Mouse (Mus musculus) MEL (cell line): ENCODE measurements around the gene Slc30a9. TPM values are rescaled to one million over a fixed set of nuclear protein-coding genes. Genes with fewer than 3 reads are reported as not detected.

Experiments used
- DNase-seq: peaks from one replicate; pipeline ENCODE4 v3.0.0; 2011; ENCODE audit warnings: low read depth, low spot score
- H3K27ac ChIP-seq: 2 replicates; pipeline ENCODE4 v1.5.1; 2012; ENCODE audit warnings: low read depth, mild to moderate bottlenecking, control low read depth, low read length, moderate library complexity; ENCODE audit not compliant: control insufficient read depth
- H3K27me3 ChIP-seq, 2 experiments: fragments of 150-350 bp in 1 of 2; sonication (generic) in 1 of 2; 2 replicates each; pipeline ENCODE4 v1.6.1; 2012; ENCODE audit warnings: low read length in 2 of 2, mild to moderate bottlenecking in 2 of 2, improper control_type of control experiment in 1 of 2, moderate library complexity in 1 of 2; ENCODE audit not compliant: insufficient read depth in 2 of 2, control insufficient read depth in 1 of 2
- H3K36me3 ChIP-seq, 2 experiments: 2 replicates each; pipeline ENCODE4 v1.6.1; 2012 to 2014; ENCODE audit warnings: low read length in 2 of 2, improper control_type of control experiment in 1 of 2, inconsistent platforms in 1 of 2, mild to moderate bottlenecking in 1 of 2; ENCODE audit not compliant: insufficient read depth in 2 of 2, control insufficient read depth in 1 of 2
- H3K4me1 ChIP-seq, 2 experiments: fragments of 150-350 bp in 1 of 2; sonication (generic) in 1 of 2; 2 replicates each; pipeline ENCODE4 v1.6.1; 2012; ENCODE audit warnings: low read length in 2 of 2, improper control_type of control experiment in 1 of 2, mild to moderate bottlenecking in 1 of 2; ENCODE audit not compliant: insufficient read depth in 2 of 2, control insufficient read depth in 1 of 2
- H3K4me3 ChIP-seq, 2 experiments: fragments of 150-350 bp in 1 of 2; sonication (generic) in 1 of 2; 2 replicates each; pipeline ENCODE4 v1.5.1; 2012; ENCODE audit warnings: low read depth in 2 of 2, low read length in 2 of 2, mild to moderate bottlenecking in 2 of 2, moderate library complexity in 2 of 2, control low read depth in 1 of 2, improper control_type of control experiment in 1 of 2; ENCODE audit not compliant: control insufficient read depth in 1 of 2, insufficient read depth in 1 of 2
- H3K79me2 ChIP-seq: 2 replicates; pipeline ENCODE4 v1.6.1; 2012; ENCODE audit warnings: mild to moderate bottlenecking, low read length, moderate library complexity; ENCODE audit not compliant: control insufficient read depth, poor library complexity, insufficient read depth
- H3K9ac ChIP-seq: 2 replicates; pipeline ENCODE4 v1.6.1; 2012; ENCODE audit warnings: low read depth, mild to moderate bottlenecking, control low read depth, low read length, moderate library complexity; ENCODE audit not compliant: control insufficient read depth, poor library complexity, severe bottlenecking
- H3K9me3 ChIP-seq: fragments of 150-350 bp; sonication (generic); replicated peaks from 2 replicates; pipeline ENCODE4 v1.6.1; 2012; ENCODE audit warnings: mild to moderate bottlenecking, low read length, improper control_type of control experiment, moderate library complexity; ENCODE audit not compliant: insufficient read depth
- BHLHE40 ChIP-seq: IDR thresholded peaks from 2 replicates; pipeline ENCODE4 v1.6.1; 2012; ENCODE audit warnings: low read depth, mild to moderate bottlenecking, inconsistent platforms, low read length, improper control_type of control experiment, borderline replicate concordance
- CHD1 ChIP-seq: IDR thresholded peaks from 2 replicates; pipeline ENCODE4 v1.6.1; 2012; ENCODE audit warnings: low read depth, mild to moderate bottlenecking, inconsistent platforms, low read length, improper control_type of control experiment
- CTCF ChIP-seq, 3 experiments: IDR thresholded peaks in 2 of 3; conservative IDR thresholded peaks in 1 of 3; 2 replicates each; pipeline ENCODE4 v1.5.1; 2011 to 2012; ENCODE audit warnings: low read length in 3 of 3, low read depth in 2 of 3, mild to moderate bottlenecking in 2 of 3, improper control_type of control experiment in 1 of 3, inconsistent platforms in 1 of 3, mixed read lengths in 1 of 3, moderate library complexity in 1 of 3; ENCODE audit not compliant: control insufficient read depth in 1 of 3, insufficient read depth in 1 of 3, poor library complexity in 1 of 3, severe bottlenecking in 1 of 3
- ELF1 ChIP-seq: IDR thresholded peaks from 2 replicates; pipeline ENCODE4 v1.6.1; 2014; ENCODE audit warnings: low read depth, mild to moderate bottlenecking, inconsistent platforms, low read length, improper control_type of control experiment, moderate library complexity
- ETS1 ChIP-seq: IDR thresholded peaks from 2 replicates; pipeline ENCODE4 v1.6.1; 2012; ENCODE audit warnings: low read depth, mild to moderate bottlenecking, inconsistent platforms, low read length, improper control_type of control experiment, moderate library complexity
- GABPA ChIP-seq: IDR thresholded peaks from 2 replicates; pipeline ENCODE4 v1.6.1; 2012; ENCODE audit warnings: low read depth, mild to moderate bottlenecking, inconsistent platforms, low read length, improper control_type of control experiment, moderate library complexity
- HCFC1 ChIP-seq: IDR thresholded peaks from 2 replicates; pipeline ENCODE4 v1.6.1; 2012; ENCODE audit warnings: low read depth, mild to moderate bottlenecking, inconsistent platforms, low read length, improper control_type of control experiment, moderate library complexity
- KAT2A ChIP-seq: conservative IDR thresholded peaks from 2 replicates; pipeline ENCODE4 v1.6.1; 2012; ENCODE audit warnings: low read depth, low read length, improper control_type of control experiment, inconsistent platforms
- MAX ChIP-seq: IDR thresholded peaks from 2 replicates; pipeline ENCODE4 v1.6.1; 2011; ENCODE audit warnings: low read length, improper control_type of control experiment
- MAZ ChIP-seq: IDR thresholded peaks from 2 replicates; pipeline ENCODE4 v1.6.1; 2012; ENCODE audit warnings: low read depth, mild to moderate bottlenecking, inconsistent platforms, low read length, improper control_type of control experiment
- MYB ChIP-seq: IDR thresholded peaks from 2 replicates; pipeline ENCODE4 v1.6.1; 2011; ENCODE audit warnings: mild to moderate bottlenecking, low read depth, low read length, improper control_type of control experiment
- MYC ChIP-seq: IDR thresholded peaks from 2 replicates; pipeline ENCODE4 v1.6.1; 2011; ENCODE audit warnings: low read depth, mild to moderate bottlenecking, low read length, improper control_type of control experiment, moderate library complexity
- NELFE ChIP-seq: IDR thresholded peaks from 2 replicates; pipeline ENCODE4 v1.6.1; 2011; ENCODE audit warnings: low read depth, low read length, improper control_type of control experiment
- NRF1 ChIP-seq: IDR thresholded peaks from 2 replicates; pipeline ENCODE4 v1.6.1; 2014; ENCODE audit warnings: low read depth, mild to moderate bottlenecking, inconsistent platforms, low read length, improper control_type of control experiment, moderate library complexity; ENCODE audit not compliant: poor library complexity, insufficient read depth, severe bottlenecking
- POLR2A ChIP-seq, 2 experiments: IDR thresholded peaks; 2 replicates each; pipeline ENCODE4 v1.6.1; 2011 to 2012; ENCODE audit warnings: low read length in 2 of 2, mild to moderate bottlenecking in 2 of 2, control low read depth in 1 of 2, improper control_type of control experiment in 1 of 2, low read depth in 1 of 2, moderate library complexity in 1 of 2; ENCODE audit not compliant: control insufficient read depth in 1 of 2, insufficient read depth in 1 of 2, poor library complexity in 1 of 2
- POLR2AphosphoS2 ChIP-seq: IDR thresholded peaks from 2 replicates; pipeline ENCODE4 v1.6.1; 2011; ENCODE audit warnings: low read length, improper control_type of control experiment
- POLR2AphosphoS5 ChIP-seq: IDR thresholded peaks from 2 replicates; pipeline ENCODE4 v1.6.1; 2012; ENCODE audit warnings: low read depth, borderline replicate concordance, mild to moderate bottlenecking, inconsistent platforms, low read length, moderate library complexity, mixed read lengths
- RAD21 ChIP-seq: IDR thresholded peaks from 2 replicates; pipeline ENCODE4 v1.6.1; 2011; ENCODE audit warnings: mild to moderate bottlenecking, low read depth, low read length, improper control_type of control experiment
- RCOR1 ChIP-seq: IDR thresholded peaks from 2 replicates; pipeline ENCODE4 v1.6.1; 2012; ENCODE audit warnings: low read depth, mild to moderate bottlenecking, inconsistent platforms, low read length, improper control_type of control experiment
- SIN3A ChIP-seq: IDR thresholded peaks from 2 replicates; pipeline ENCODE4 v1.6.1; 2012; ENCODE audit warnings: low read length, improper control_type of control experiment, inconsistent platforms
- SMC3 ChIP-seq: IDR thresholded peaks from 2 replicates; pipeline ENCODE4 v1.6.1; 2011; ENCODE audit warnings: low read depth, low read length, improper control_type of control experiment
- TAL1 ChIP-seq: IDR thresholded peaks from 2 replicates; pipeline ENCODE4 v1.6.1; 2012; ENCODE audit warnings: mild to moderate bottlenecking, inconsistent platforms, low read length, moderate library complexity, mixed read lengths
- TBP ChIP-seq: IDR thresholded peaks from 2 replicates; pipeline ENCODE4 v1.8.0; 2011; ENCODE audit warnings: low read depth, low read length, improper control_type of control experiment
- UBTF ChIP-seq: IDR thresholded peaks from 2 replicates; pipeline ENCODE4 v1.6.1; 2012; ENCODE audit warnings: low read depth, mild to moderate bottlenecking, inconsistent platforms, low read length, improper control_type of control experiment, moderate library complexity, borderline replicate concordance; ENCODE audit not compliant: insufficient read depth
- USF1 ChIP-seq: IDR thresholded peaks from 2 replicates; pipeline ENCODE4 v1.6.1; 2014; ENCODE audit warnings: low read depth, mild to moderate bottlenecking, inconsistent platforms, low read length, improper control_type of control experiment, moderate library complexity
- ZKSCAN1 ChIP-seq: IDR thresholded peaks from 2 replicates; pipeline ENCODE4 v1.6.1; 2012; ENCODE audit warnings: low read depth, mild to moderate bottlenecking, inconsistent platforms, low read length, improper control_type of control experiment, moderate library complexity
- ZMIZ1 ChIP-seq: IDR thresholded peaks from 2 replicates; pipeline ENCODE4 v1.6.1; 2012; ENCODE audit warnings: low read depth, mild to moderate bottlenecking, inconsistent platforms, low read length, improper control_type of control experiment, moderate library complexity
- ZNF384 ChIP-seq: IDR thresholded peaks from 2 replicates; pipeline ENCODE4 v1.6.1; 2012; ENCODE audit warnings: low read depth, mild to moderate bottlenecking, inconsistent platforms, low read length, improper control_type of control experiment
- polyA plus RNA-seq, 2 experiments: library from polyadenylated mRNA; stranded (reverse) in 1 of 2; unstranded in 1 of 2; fragments of >175 nt in 1 of 2; fragments of >200 nt in 1 of 2; gene quantifications; 2 replicates each; pipeline versions ENCODE4 v1.2.1 to v1.2.4; 2012; ENCODE audit warnings: low replicate concordance in 2 of 2, low read depth in 1 of 2; ENCODE audit not compliant: insufficient read length in 2 of 2, insufficient read depth in 1 of 2, missing spikeins in 1 of 2
- total RNA-seq: library from RNA; depleted of rRNA; stranded (reverse); fragments of 300-350 nt; gene quantifications from 2 replicates; pipeline ENCODE4 v1.2.3, GENCODE M21; 2012

The Slc30a9 gene
- total and polyA plus RNA-seq, 3 experiments: 20.2 to 284 (median 37.6) TPM

GRCm38 (mm10) chr5:67260159-67260530 is 46.6 kb upstream of the Slc30a9 start:
- H3K9me3 ChIP-seq: no peaks in the 10 kb centered on the region
- peaks cover 10 to 23% of the 10 kb centered on the region in 2 experiments; a peak in 3 of 4 replicates for H3K36me3 ChIP-seq
- no peaks in the 10 kb centered on the region for H3K27me3 ChIP-seq
- no peak for DNase-seq
- H3K27ac ChIP-seq: peak overlapping the region; percentile 69
- H3K4me3 ChIP-seq: peak overlapping the region; percentile 94 to 100
- peaks cover 21% of the 10 kb centered on the region for H3K79me2 ChIP-seq
- H3K4me1 ChIP-seq: peaks cover 4 to 9% of the 10 kb centered on the region in 2 experiments; a peak in 2 of 4 replicates
- peak overlapping the region; percentile 72 for H3K9ac ChIP-seq
- TF ChIP-seq TBP (no peak), ZNF384 (peak; percentile 93), RCOR1 (peak; percentile 17; the same call in 1 of the 2 replicates), BHLHE40 (no peak)
- TF ChIP-seq, all 39 proteins: peak for 2

- Histone ChIP-seq H3K79me2 (peaks cover 23% of the 10 kb centered on the region), H3K27me3 (no peaks in the 10 kb centered on the region), H3K9me3 (no peaks in the 10 kb centered on the region), H3K36me3 (peaks cover 10 to 23% of the 10 kb centered on the region in 2 experiments), H3K4me3 (peak within 1 kb of the TSS; percentile 94 to 100), H3K27ac (peak within 1 kb of the TSS; percentile 94), H3K4me1 (peaks cover 4 to 9% of the 10 kb centered on the region in 2 experiments; a peak in 2 of 4 replicates), H3K9ac (peak within 1 kb of the TSS; percentile 99)
- DNase-seq: peak; percentile 97
- peak; percentile 98 for TF ChIP-seq HCFC1
- peak; percentile 93 for TF ChIP-seq KAT2A
- peak; percentile 45; the same call in 1 of the 2 replicates for TF ChIP-seq POLR2AphosphoS2
- peak; percentile 96 for TF ChIP-seq BHLHE40
- peak; percentile 87 for TF ChIP-seq ELF1
- peak; percentile 96 for TF ChIP-seq SIN3A
- peak; percentile 70; the same call in 1 of the 2 replicates for TF ChIP-seq ZMIZ1
- TF ChIP-seq CHD1: no peak
- TF ChIP-seq MAZ: no peak
- no peak for TF ChIP-seq UBTF
- TF ChIP-seq RAD21: no peak
- no peak for TF ChIP-seq GABPA
- TF ChIP-seq NELFE: peak; percentile 62
- peak; percentile 65 for TF ChIP-seq MYB
- TF ChIP-seq CTCF (IDR thresholded peaks at IDR 0.05 in 2 of 3, conservative IDR thresholded peaks at IDR 0.05 in 1 of 3; ENCODE audit: control insufficient read depth in 1 of 3, insufficient read depth in 1 of 3, low read depth in 2 of 3, low read length in 3 of 3, poor library complexity in 1 of 3, severe bottlenecking in 1 of 3): 0 out of 6 replicates have a peak, but pooled peaks of 1 of the 3 experiments have one; percentile 1
- TF ChIP-seq TBP: peak; percentile 74
- no peak for TF ChIP-seq ZKSCAN1
- peak; percentile 84 for TF ChIP-seq MAX
- no peak for TF ChIP-seq SMC3
- TF ChIP-seq RCOR1: no peak
- no peak for TF ChIP-seq NRF1
- no peak for TF ChIP-seq POLR2AphosphoS5
- 0 out of 2 replicates have a peak, but pooled peaks have one; percentile 22 for TF ChIP-seq ETS1
- peak; percentile 58 to 75; a peak in 3 of 4 replicates for TF ChIP-seq POLR2A (IDR thresholded peaks at IDR 0.05; ENCODE audit: control insufficient read depth in 1 of 2, insufficient read depth in 1 of 2, low read depth in 1 of 2, low read length in 2 of 2, poor library complexity in 1 of 2)
- 0 out of 2 replicates have a peak, but pooled peaks have one; percentile 2 for TF ChIP-seq ZNF384
- TF ChIP-seq TAL1: no peak
- TF ChIP-seq MYC: peak; percentile 90
- TF ChIP-seq USF1: peak; percentile 90
These were observed 46.0 kb upstream of the Slc30a9 start, which contains the start of gene Tmem33 for GRCm38 (mm10) chr5:67260531-67261371. Gene Tmem33, plus strand, starts transcription at chr5:67260565.
